Mouse (Mus musculus) brain, embryonic 14.5 days (tissue): Measurements from ENCODE around the gene Spic.

ENCODE experiments used
- CTCF ChIP-seq: fragments of 200-500 bp; IDR thresholded peaks from 2 replicates; pipeline ENCODE4 v1.5.1; 2012; ENCODE audit warnings: inconsistent platforms, mild to moderate bottlenecking, moderate library complexity, borderline replicate concordance; ENCODE audit not compliant: insufficient read depth, insufficient read length; ENCODE audit errors: extremely low read depth
- POLR2A ChIP-seq: fragments of 200-500 bp; IDR thresholded peaks from 2 replicates; pipeline ENCODE4 v1.6.1; 2012; ENCODE audit warnings: mild to moderate bottlenecking, inconsistent platforms, borderline replicate concordance; ENCODE audit not compliant: poor library complexity, insufficient read depth, insufficient read length, severe bottlenecking; ENCODE audit errors: extremely low read depth

GRCm38 (mm10) chr10:88669719-88670118, 15.1 kb downstream of the Spic start:
- TF ChIP-seq CTCF: peak; percentile 47; the same call in 1 of the 2 replicates
- TF ChIP-seq POLR2A: no peak
